Comparison of ENCODE assay signal across 10 mouse cellular contexts in genomic region chr2:62573753-62574159, GRCm38 (mm10). TPM values are rescaled to one million over a fixed set of nuclear protein-coding genes. Genes with fewer than 3 reads are reported as not detected.
DNase-seq lines count a peak whose midpoint lies in the region; ATAC-seq and TF ChIP-seq lines count a peak whose summit lies in the region.
"Had no signal": no experiment of that assay in that cellular context is flagged by ENCODE, and none has a peak within 500 bp of the region (broad histone marks: within the 10 kb centered on the region; RNA-seq: fewer than 3 reads in every experiment).

TSS of gene Fap (minus strand) at chr2:62574075.

- 0 out of 2 replicates have a peak within 1 kb of the TSS, but pooled peaks have one; percentile 12 for H3K27ac ChIP-seq in forebrain, embryonic 11.5 days (ENCODE audit: low read depth, low read length)
- no peak within 1 kb of the TSS for H3K27ac ChIP-seq in forebrain, embryonic 12.5 days
- H3K27ac ChIP-seq in gastrocnemius, adult 2 months = peak within 1 kb of the TSS; percentile 86
- no peak within 1 kb of the TSS for H3K27ac ChIP-seq in intestine, postnatal 0 days (ENCODE audit: low read depth, low read length)
- H3K27ac ChIP-seq: liver, embryonic 13.5 days had no signal

- H3K36me3 ChIP-seq in forebrain, embryonic 11.5 days (ENCODE audit: control insufficient read depth, insufficient read depth, low read length) = no peaks in the 10 kb centered on the region
- no peaks in the 10 kb centered on the region for H3K36me3 ChIP-seq in forebrain, embryonic 12.5 days (replicated peaks)
- H3K36me3 ChIP-seq in intestine, postnatal 0 days (ENCODE audit: control insufficient read depth, insufficient read depth) = no peaks in the 10 kb centered on the region
- H3K36me3 ChIP-seq: liver, embryonic 13.5 days had no signal

- H3K4me3 ChIP-seq in forebrain, embryonic 11.5 days (ENCODE audit: low read depth, low read length) = no peak within 1 kb of the TSS
- no peak within 1 kb of the TSS for H3K4me3 ChIP-seq in forebrain, embryonic 12.5 days (replicated peaks)
- peak within 1 kb of the TSS; percentile 67 for H3K4me3 ChIP-seq in gastrocnemius, adult 2 months
- peak within 1 kb of the TSS; percentile 29 for H3K4me3 ChIP-seq in intestine, postnatal 0 days (ENCODE audit: low read depth, low read length)
- H3K4me3 ChIP-seq: liver, embryonic 13.5 days had no signal

- peak; percentile 50 for DNase-seq in forebrain, embryonic 11.5 days (ENCODE audit: low spot score)
- peak; percentile 80 for DNase-seq in NIH3T3 (ENCODE audit: low read depth)
- DNase-seq in gastrocnemius, adult 2 months = peak; percentile 49
- no peak for DNase-seq in urinary bladder, postnatal 4 days (ENCODE audit: low spot score in 2 of 2)
- DNase-seq in cerebellum, postnatal 25 days = no peak
- no peak for DNase-seq in liver
- DNase-seq: liver, embryonic 13.5 days; right cerebral cortex, postnatal 4 days had no signal

- H3K4me1 ChIP-seq in forebrain, embryonic 11.5 days (replicated peaks; ENCODE audit: control insufficient read depth, insufficient read depth, low read length) = no peaks in the 10 kb centered on the region
- no peaks in the 10 kb centered on the region for H3K4me1 ChIP-seq in forebrain, embryonic 12.5 days
- H3K4me1 ChIP-seq in intestine, postnatal 0 days (replicated peaks; ENCODE audit: control insufficient read depth, insufficient read depth, low read length) = no peaks in the 10 kb centered on the region
- H3K4me1 ChIP-seq: liver, embryonic 13.5 days had no signal

- 82% methylated on average over 12 of the region's 12 CpGs for WGBS in forebrain, embryonic 11.5 days
- 84% methylated on average over 12 of the region's 12 CpGs for WGBS in forebrain, embryonic 12.5 days
- 69% methylated on average over 12 of the region's 12 CpGs for WGBS in intestine, postnatal 0 days

- no peak for ATAC-seq in forebrain, embryonic 11.5 days (replicated peaks; ENCODE audit: low FRiP score)
- no peak for ATAC-seq in forebrain, embryonic 12.5 days (ENCODE audit: low FRiP score)
- no peak for ATAC-seq in intestine, postnatal 0 days

- no peak within 1 kb of the TSS for H3K9ac ChIP-seq in forebrain, embryonic 11.5 days (ENCODE audit: low read length)
- H3K9ac ChIP-seq in forebrain, embryonic 12.5 days = no peak within 1 kb of the TSS
- H3K9ac ChIP-seq in intestine, postnatal 0 days (ENCODE audit: low read depth, low read length) = no peak within 1 kb of the TSS
- H3K9ac ChIP-seq: liver, embryonic 13.5 days had no signal

- H3K4me2 ChIP-seq in forebrain, embryonic 11.5 days (ENCODE audit: low read depth, low read length, severe bottlenecking) = 0 out of 2 replicates have a peak within 1 kb of the TSS, but pooled peaks have one; percentile 5
- no peak within 1 kb of the TSS for H3K4me2 ChIP-seq in forebrain, embryonic 12.5 days
- peak within 1 kb of the TSS; percentile 37 for H3K4me2 ChIP-seq in intestine, postnatal 0 days (replicated peaks; ENCODE audit: low read depth)
- H3K4me2 ChIP-seq: liver, embryonic 13.5 days had no signal

- TF ChIP-seq CTCF in gastrocnemius, adult 2 months (IDR thresholded peaks at IDR 0.05) = no peak
- TF ChIP-seq CTCF in intestine, postnatal 0 days (IDR thresholded peaks at IDR 0.05; ENCODE audit: low read depth) = no peak

- H3K27me3 ChIP-seq in forebrain, embryonic 11.5 days (ENCODE audit: control insufficient read depth, insufficient read depth, low read length) = no peaks in the 10 kb centered on the region
- H3K27me3 ChIP-seq in forebrain, embryonic 12.5 days = no peaks in the 10 kb centered on the region
- H3K27me3 ChIP-seq in intestine, postnatal 0 days (replicated peaks; ENCODE audit: control insufficient read depth, insufficient read depth, low read length) = no peaks in the 10 kb centered on the region
- H3K27me3 ChIP-seq: liver, embryonic 13.5 days had no signal

- H3K9me3 ChIP-seq in forebrain, embryonic 11.5 days (ENCODE audit: control insufficient read depth, low read length) = no peaks in the 10 kb centered on the region
- no peaks in the 10 kb centered on the region for H3K9me3 ChIP-seq in forebrain, embryonic 12.5 days
- no peaks in the 10 kb centered on the region for H3K9me3 ChIP-seq in intestine, postnatal 0 days (ENCODE audit: control insufficient read depth)
- H3K9me3 ChIP-seq: liver, embryonic 13.5 days had no signal

- intact Hi-C loops in gastrocnemius, adult 2 months (cut with DNase I) = no loop called here

RNA-seq across cellular contexts. Expression of gene Fap, which starts in this region (rescaled TPM):
- polyA plus RNA-seq in forebrain, embryonic 11.5 days (2014; fragmentation: Nextera tagmentation; extraction: Ambion mirVana) = 3.5 and 3.9 TPM in 2 replicates
- 1.6 TPM in 2 replicates for polyA plus RNA-seq in forebrain, embryonic 12.5 days (2016; fragmentation: Nextera tagmentation; extraction: Ambion mirVana)
- 1 to 10 TPM; 3.8 to 7.2 TPM for total RNA-seq in gastrocnemius, adult 2 months (2021)
- polyA plus RNA-seq in intestine, postnatal 0 days (2015; fragmentation: Nextera tagmentation; extraction: Ambion mirVana) = 2.8 and 3.6 TPM in 2 replicates

Comparison
In these comparisons a context has a peak if more than half of its experiments do, and no peak if none do; other contexts are left out.
1. H3K27ac ChIP-seq: peak in forebrain, embryonic 11.5 days (single experiment) and gastrocnemius, adult 2 months (single experiment); none in forebrain, embryonic 12.5 days (single experiment) and intestine, postnatal 0 days (single experiment).
2. DNase-seq: peak in forebrain, embryonic 11.5 days (single experiment), NIH3T3 (single experiment) and gastrocnemius, adult 2 months (single experiment); none in urinary bladder, postnatal 4 days (0 of 2), cerebellum, postnatal 25 days (0 of 2) and liver (single experiment).
3. H3K4me3 ChIP-seq: peak in gastrocnemius, adult 2 months (single experiment) and intestine, postnatal 0 days (single experiment); none in forebrain, embryonic 11.5 days (single experiment) and forebrain, embryonic 12.5 days (single experiment).